Mouse (Mus musculus) limb, embryonic 13.5 days (tissue): ENCODE data around the gene Cnr1. TPM values are rescaled to one million over a fixed set of nuclear protein-coding genes. Genes with fewer than 3 reads are reported as not detected.

Experiments used
- ATAC-seq: fragments of 200-750 bp; cut with Nextera tagmentation; 2 replicates; pipeline ENCODE4 v1.8.0; 2017; ENCODE audit warnings: low read depth, moderate number of reproducible peaks, moderate TSS enrichment; ENCODE audit not compliant: low FRiP score
- H3K27ac ChIP-seq: fragments of 300-500 bp; sonication (generic); 2 replicates; pipeline ENCODE4 v1.5.1; 2015; ENCODE audit warnings: inconsistent platforms, mild to moderate bottlenecking, moderate library complexity
- H3K27me3 ChIP-seq: fragments of 300-500 bp; sonication (generic); 2 replicates; pipeline ENCODE4 v1.6.1; 2015; ENCODE audit warnings: mild to moderate bottlenecking, inconsistent platforms
- H3K36me3 ChIP-seq: fragments of 300-500 bp; sonication (generic); 2 replicates; pipeline ENCODE4 v1.6.1; 2015; ENCODE audit warnings: inconsistent platforms, mild to moderate bottlenecking, moderate library complexity
- H3K4me1 ChIP-seq: fragments of 300-500 bp; sonication (generic); 2 replicates; pipeline ENCODE4 v1.6.1; 2015; ENCODE audit warnings: inconsistent platforms
- H3K4me2 ChIP-seq: fragments of 300-500 bp; sonication (generic); replicated peaks from 2 replicates; pipeline ENCODE4 v1.6.1; 2015; ENCODE audit warnings: inconsistent platforms, mild to moderate bottlenecking, moderate library complexity
- H3K4me3 ChIP-seq: fragments of 300-500 bp; sonication (generic); 2 replicates; pipeline ENCODE4 v1.5.1; 2015; ENCODE audit warnings: moderate library complexity, mild to moderate bottlenecking, inconsistent platforms
- H3K9ac ChIP-seq: fragments of 300-500 bp; sonication (generic); 2 replicates; pipeline ENCODE4 v1.6.1; 2015; ENCODE audit warnings: mild to moderate bottlenecking, inconsistent platforms
- H3K9me3 ChIP-seq: fragments of 300-500 bp; sonication (generic); 2 replicates; pipeline ENCODE4 v1.6.1; 2016; ENCODE audit warnings: inconsistent platforms
- WGBS: fragments of 180-500 bp; shearing (Covaris S2); methylation state at CpG from one replicate; pipeline ENCODE4 v1.1.7; 2015; 5-methylcytosine and 5-hydroxymethylcytosine counted together
- polyA plus RNA-seq: library from polyadenylated mRNA; unstranded; fragments of >200 nt; fragmentation: Nextera tagmentation; extraction: Ambion mirVana; gene quantifications from 2 replicates; pipeline ENCODE4 v1.2.1, GENCODE M21; 2015

Gene Cnr1
- polyA plus RNA-seq: 4.7 and 4.8 TPM in 2 replicates

GRCm38 (mm10) chr4:33924234-33924888, at the start of gene Cnr1:
Cnr1 (plus strand) TSS chr4:33924593.
- H3K4me2 ChIP-seq: peak within 1 kb of the TSS; percentile 78
- peaks cover 8% of the 10 kb centered on the region; the same call in 1 of the 2 replicates for H3K4me1 ChIP-seq
- peaks cover 28% of the 10 kb centered on the region for H3K27me3 ChIP-seq
- H3K4me3 ChIP-seq: peak within 1 kb of the TSS; percentile 67
- H3K9ac ChIP-seq: peak within 1 kb of the TSS; percentile 70
- H3K9me3 ChIP-seq: no peaks in the 10 kb centered on the region
- peak; percentile 80 for ATAC-seq
- H3K36me3 ChIP-seq: no peaks in the 10 kb centered on the region
- WGBS: under 1% methylated on average over 66 of the region's 77 CpGs
- H3K27ac ChIP-seq: peak within 1 kb of the TSS; percentile 49; the same call in 1 of the 2 replicates

GRCm38 (mm10) chr4:33879944-33880343, 44.4 kb upstream of the Cnr1 start:
- H3K36me3 ChIP-seq: no peaks in the 10 kb centered on the region
- no peaks in the 10 kb centered on the region for H3K4me1 ChIP-seq
- WGBS: 90% methylated on average over 3 of the region's 3 CpGs
- H3K9ac ChIP-seq: no peak overlapping the region
- no peak overlapping the region for H3K4me2 ChIP-seq
- H3K9me3 ChIP-seq: no peaks in the 10 kb centered on the region
- H3K27me3 ChIP-seq: no peaks in the 10 kb centered on the region; the same call in 1 of the 2 replicates
- no peak overlapping the region for H3K4me3 ChIP-seq
- ATAC-seq: no peak
- H3K27ac ChIP-seq: no peak overlapping the region

- H3K4me3 ChIP-seq: no peak overlapping the region
- WGBS: 84% methylated on average over 3 of the region's 3 CpGs
Observed at GRCm38 (mm10) chr4:33886026-33886425, 38.4 kb upstream of the Cnr1 start.

GRCm38 (mm10) chr4:33889976-33890375, 34.4 kb upstream of the Cnr1 start:
- Histone ChIP-seq H3K27me3 (no peaks in the 10 kb centered on the region), H3K4me1 (0 out of 2 replicates have a peak, but pooled peaks cover 4% of the 10 kb centered on the region), H3K9ac (no peak overlapping the region), H3K27ac (no peak overlapping the region), H3K36me3 (no peaks in the 10 kb centered on the region), H3K4me3 (no peak overlapping the region), H3K4me2 (no peak overlapping the region), H3K9me3 (no peaks in the 10 kb centered on the region)
- 82% methylated on average over 2 of the region's 2 CpGs for WGBS
- no peak for ATAC-seq

More at GRCm38 (mm10) chr4:33886026-33886425, 38.4 kb upstream of the Cnr1 start:
- ATAC-seq: no peak
- H3K27ac ChIP-seq: no peak overlapping the region
- H3K4me2 ChIP-seq: no peak overlapping the region
- H3K9me3 ChIP-seq: no peaks in the 10 kb centered on the region
- H3K4me1 ChIP-seq: no peaks in the 10 kb centered on the region
- H3K27me3 ChIP-seq: no peaks in the 10 kb centered on the region
- no peak overlapping the region for H3K9ac ChIP-seq
- H3K36me3 ChIP-seq: no peaks in the 10 kb centered on the region

GRCm38 (mm10) chr4:33892178-33892869, 32.1 kb upstream of the Cnr1 start:
- ATAC-seq: no peak
- no peak overlapping the region for H3K4me2 ChIP-seq
- 0 out of 2 replicates have a peak, but pooled peaks cover 4% of the 10 kb centered on the region for H3K4me1 ChIP-seq
- no peak overlapping the region for H3K9ac ChIP-seq
- WGBS: 20% methylated on average over 7 of the region's 7 CpGs
- no peak overlapping the region for H3K27ac ChIP-seq
- H3K36me3 ChIP-seq: no peaks in the 10 kb centered on the region
- H3K9me3 ChIP-seq: no peaks in the 10 kb centered on the region
- no peak overlapping the region for H3K4me3 ChIP-seq
- H3K27me3 ChIP-seq: no peaks in the 10 kb centered on the region

GRCm38 (mm10) chr4:33893841-33894240, 30.6 kb upstream of the Cnr1 start:
- 45% methylated on average over 7 of the region's 7 CpGs for WGBS
- H3K27ac ChIP-seq: no peak overlapping the region

GRCm38 (mm10) chr4:33895046-33895445, 29.3 kb upstream of the Cnr1 start:
- 74% methylated on average over 8 of the region's 8 CpGs for WGBS
- H3K36me3 ChIP-seq: no peaks in the 10 kb centered on the region
- no peak overlapping the region for H3K4me2 ChIP-seq
- H3K4me1 ChIP-seq: 0 out of 2 replicates have a peak, but pooled peaks cover 4% of the 10 kb centered on the region
- no peak overlapping the region for H3K27ac ChIP-seq
- H3K27me3 ChIP-seq: no peaks in the 10 kb centered on the region
- H3K4me3 ChIP-seq: no peak overlapping the region
- H3K9me3 ChIP-seq: no peaks in the 10 kb centered on the region
- no peak overlapping the region for H3K9ac ChIP-seq
- ATAC-seq: no peak

More at GRCm38 (mm10) chr4:33893841-33894240, 30.6 kb upstream of the Cnr1 start:
- no peak for ATAC-seq
- no peaks in the 10 kb centered on the region for H3K36me3 ChIP-seq
- H3K9me3 ChIP-seq: no peaks in the 10 kb centered on the region
- no peak overlapping the region for H3K4me2 ChIP-seq
- H3K4me1 ChIP-seq: 0 out of 2 replicates have a peak, but pooled peaks cover 4% of the 10 kb centered on the region
- no peaks in the 10 kb centered on the region for H3K27me3 ChIP-seq
- no peak overlapping the region for H3K9ac ChIP-seq
- no peak overlapping the region for H3K4me3 ChIP-seq

GRCm38 (mm10) chr4:33895491-33895890, 28.9 kb upstream of the Cnr1 start:
- Histone ChIP-seq H3K9me3 (no peaks in the 10 kb centered on the region), H3K4me3 (no peak overlapping the region), H3K9ac (no peak overlapping the region), H3K27me3 (no peaks in the 10 kb centered on the region), H3K27ac (no peak overlapping the region), H3K36me3 (no peaks in the 10 kb centered on the region), H3K4me1 (0 out of 2 replicates have a peak, but pooled peaks cover 4% of the 10 kb centered on the region), H3K4me2 (no peak overlapping the region)
- no peak for ATAC-seq
- WGBS: 90% methylated on average over 2 of the region's 2 CpGs

- ATAC-seq: no peak
- no peaks in the 10 kb centered on the region for H3K36me3 ChIP-seq
- H3K9ac ChIP-seq: no peak overlapping the region
- H3K9me3 ChIP-seq: no peaks in the 10 kb centered on the region
- H3K4me3 ChIP-seq: no peak overlapping the region
- WGBS: 81% methylated on average over 3 of the region's 3 CpGs
- no peak overlapping the region for H3K27ac ChIP-seq
- H3K4me2 ChIP-seq: no peak overlapping the region
- H3K27me3 ChIP-seq: no peaks in the 10 kb centered on the region
- no peaks in the 10 kb centered on the region for H3K4me1 ChIP-seq
Observed at GRCm38 (mm10) chr4:33901659-33902058, 22.7 kb upstream of the Cnr1 start.

GRCm38 (mm10) chr4:33903812-33904340, 20.5 kb upstream of the Cnr1 start:
- no peak for ATAC-seq
- H3K9me3 ChIP-seq: no peaks in the 10 kb centered on the region
- no peak overlapping the region for H3K9ac ChIP-seq
- H3K36me3 ChIP-seq: no peaks in the 10 kb centered on the region
- H3K4me1 ChIP-seq: no peaks in the 10 kb centered on the region
- 51% methylated on average over 1 of the region's 1 CpGs for WGBS
- H3K4me3 ChIP-seq: no peak overlapping the region
- no peak overlapping the region for H3K4me2 ChIP-seq
- H3K27ac ChIP-seq: no peak overlapping the region
- H3K27me3 ChIP-seq: no peaks in the 10 kb centered on the region

GRCm38 (mm10) chr4:33904826-33905225, 19.6 kb upstream of the Cnr1 start:
- H3K4me2 ChIP-seq: no peak overlapping the region
- no peaks in the 10 kb centered on the region for H3K4me1 ChIP-seq
- no peaks in the 10 kb centered on the region for H3K9me3 ChIP-seq
- H3K9ac ChIP-seq: no peak overlapping the region
- H3K27ac ChIP-seq: no peak overlapping the region
- WGBS: 84% methylated on average over 4 of the region's 4 CpGs
- no peaks in the 10 kb centered on the region for H3K27me3 ChIP-seq
- ATAC-seq: no peak
- no peak overlapping the region for H3K4me3 ChIP-seq
- no peaks in the 10 kb centered on the region for H3K36me3 ChIP-seq

GRCm38 (mm10) chr4:33908786-33909185, 15.6 kb upstream of the Cnr1 start:
- WGBS: 55% methylated on average over 3 of the region's 3 CpGs
- Histone ChIP-seq H3K27ac (no peak overlapping the region), H3K9me3 (no peaks in the 10 kb centered on the region), H3K27me3 (no peaks in the 10 kb centered on the region), H3K4me2 (no peak overlapping the region), H3K36me3 (no peaks in the 10 kb centered on the region), H3K4me1 (no peaks in the 10 kb centered on the region), H3K9ac (no peak overlapping the region), H3K4me3 (no peak overlapping the region)
- no peak for ATAC-seq
